Mouse (Mus musculus): ENCODE data around the gene Trio. TPM values are rescaled to one million over a fixed set of nuclear protein-coding genes. Genes with fewer than 3 reads are reported as not detected.

Trio gene
- polyA plus RNA-seq, 1 experiment from 2014 or later = 28.9 TPM

DNA sequence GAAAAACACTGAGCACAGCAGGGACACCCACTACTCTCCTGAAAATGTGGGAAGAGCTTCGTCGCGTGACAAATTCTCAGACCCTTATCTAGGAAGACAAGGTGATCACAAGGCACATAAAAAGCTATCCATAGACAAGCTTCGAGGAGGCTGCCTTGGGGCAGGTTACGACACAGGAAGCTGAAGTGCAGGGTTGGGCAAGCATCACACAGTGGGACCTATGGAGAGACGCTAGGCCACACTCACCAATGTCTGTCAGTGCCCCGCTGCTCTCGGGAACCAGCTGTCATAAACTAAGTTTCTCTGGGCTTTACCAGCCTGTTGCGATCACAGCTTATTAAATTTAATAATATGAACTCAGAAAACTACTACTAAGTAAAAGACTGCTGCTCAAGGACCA lies 149.9 kb downstream of the Trio start:
- Histone ChIP-seq H3K4me3 (ENCODE audit: low read depth, low read length) (no peak overlapping the region), H3K36me3 (ENCODE audit: insufficient read depth) (peaks cover 57% of the 10 kb centered on the region), H3K27ac (ENCODE audit: low read depth) (no peak overlapping the region), H3K9me3 (ENCODE audit: low read depth, low read length) (no peaks in the 10 kb centered on the region), H3K4me1 (ENCODE audit: insufficient read depth) (no peaks in the 10 kb centered on the region), H3K4me2 (no peak overlapping the region), H3K9ac (no peak overlapping the region), H3K27me3 (ENCODE audit: insufficient read depth, low read length) (no peaks in the 10 kb centered on the region)
- no peak for ATAC-seq (ENCODE audit: insufficient read depth)
- no peak for DNase-seq
- WGBS = 87% methylated on average over 9 of the region's 9 CpGs
- no peak for TF ChIP-seq CTCF (IDR thresholded peaks at IDR 0.05; ENCODE audit: low read depth)

- H3K4me2 ChIP-seq = no peak overlapping the region
- no peaks in the 10 kb centered on the region for H3K9me3 ChIP-seq (ENCODE audit: low read depth, low read length)
- TF ChIP-seq CTCF (IDR thresholded peaks at IDR 0.05; ENCODE audit: low read depth) = no peak
- H3K27me3 ChIP-seq (ENCODE audit: insufficient read depth, low read length) = no peaks in the 10 kb centered on the region
- H3K36me3 ChIP-seq (ENCODE audit: insufficient read depth) = peaks cover 58% of the 10 kb centered on the region
- no peaks in the 10 kb centered on the region for H3K4me1 ChIP-seq (ENCODE audit: insufficient read depth)
- no peak overlapping the region for H3K4me3 ChIP-seq (ENCODE audit: low read depth, low read length)
- ATAC-seq (ENCODE audit: insufficient read depth) (no peak), DNase-seq (no peak)
- WGBS = 87% methylated on average over 16 of the region's 16 CpGs
- H3K27ac ChIP-seq (ENCODE audit: low read depth) = no peak overlapping the region
- no peak overlapping the region for H3K9ac ChIP-seq
These were observed 151.8 kb downstream of the Trio start for GRCm38 (mm10) chr15:27873747-27874320.

- H3K27ac ChIP-seq (ENCODE audit: low read depth) = no peak overlapping the region
- no peak for TF ChIP-seq CTCF (IDR thresholded peaks at IDR 0.05; ENCODE audit: low read depth)
- H3K36me3 ChIP-seq (ENCODE audit: insufficient read depth) = peaks cover 52% of the 10 kb centered on the region
- H3K4me2 ChIP-seq = no peak overlapping the region
- no peak for DNase-seq
- H3K9me3 ChIP-seq (ENCODE audit: low read depth, low read length) = no peaks in the 10 kb centered on the region
- no peaks in the 10 kb centered on the region for H3K27me3 ChIP-seq (ENCODE audit: insufficient read depth, low read length)
- no peak for ATAC-seq (ENCODE audit: insufficient read depth)
- no peaks in the 10 kb centered on the region for H3K4me1 ChIP-seq (ENCODE audit: insufficient read depth)
- H3K4me3 ChIP-seq (ENCODE audit: low read depth, low read length) = no peak overlapping the region
- H3K9ac ChIP-seq = no peak overlapping the region
- WGBS = 71% methylated on average over 2 of the region's 2 CpGs
These were observed 153.4 kb downstream of the Trio start for GRCm38 (mm10) chr15:27872286-27872685.

GRCm38 (mm10) chr15:27871708-27872107 lies 153.9 kb downstream of the Trio start:
- no peaks in the 10 kb centered on the region for H3K4me1 ChIP-seq (ENCODE audit: insufficient read depth)
- no peak overlapping the region for H3K4me2 ChIP-seq
- WGBS = 85% methylated on average over 10 of the region's 10 CpGs
- DNase-seq (no peak), ATAC-seq (ENCODE audit: insufficient read depth) (no peak)
- no peak overlapping the region for H3K27ac ChIP-seq (ENCODE audit: low read depth)
- H3K27me3 ChIP-seq (ENCODE audit: insufficient read depth, low read length) = no peaks in the 10 kb centered on the region
- no peak for TF ChIP-seq CTCF (IDR thresholded peaks at IDR 0.05; ENCODE audit: low read depth)
- peaks cover 48% of the 10 kb centered on the region for H3K36me3 ChIP-seq (ENCODE audit: insufficient read depth)
- H3K9me3 ChIP-seq (ENCODE audit: low read depth, low read length) = no peaks in the 10 kb centered on the region
- no peak overlapping the region for H3K4me3 ChIP-seq (ENCODE audit: low read depth, low read length)
- H3K9ac ChIP-seq = no peak overlapping the region

- H3K27ac ChIP-seq (ENCODE audit: low read depth) = no peak overlapping the region
- H3K27me3 ChIP-seq (ENCODE audit: insufficient read depth, low read length) = no peaks in the 10 kb centered on the region
- H3K9ac ChIP-seq = no peak overlapping the region
- ATAC-seq (ENCODE audit: insufficient read depth) (no peak), DNase-seq (no peak)
- H3K36me3 ChIP-seq (ENCODE audit: insufficient read depth) = peaks cover 44% of the 10 kb centered on the region
- 69% methylated on average over 13 of the region's 13 CpGs for WGBS
- H3K9me3 ChIP-seq (ENCODE audit: low read depth, low read length) = no peaks in the 10 kb centered on the region
- no peak overlapping the region for H3K4me3 ChIP-seq (ENCODE audit: low read depth, low read length)
- TF ChIP-seq CTCF (IDR thresholded peaks at IDR 0.05; ENCODE audit: low read depth) = no peak
- H3K4me1 ChIP-seq (ENCODE audit: insufficient read depth) = no peaks in the 10 kb centered on the region
- H3K4me2 ChIP-seq = no peak overlapping the region
These were observed 154.4 kb downstream of the Trio start for GRCm38 (mm10) chr15:27871260-27871659.

- DNase-seq (no peak), ATAC-seq (ENCODE audit: insufficient read depth) (no peak)
- no peak overlapping the region for H3K4me2 ChIP-seq
- H3K36me3 ChIP-seq (ENCODE audit: insufficient read depth) = peaks cover 50% of the 10 kb centered on the region
- H3K9me3 ChIP-seq (ENCODE audit: low read depth, low read length) = no peaks in the 10 kb centered on the region
- no peaks in the 10 kb centered on the region for H3K4me1 ChIP-seq (ENCODE audit: insufficient read depth)
- TF ChIP-seq CTCF (IDR thresholded peaks at IDR 0.05; ENCODE audit: low read depth) = no peak
- no peak overlapping the region for H3K9ac ChIP-seq
- H3K4me3 ChIP-seq (ENCODE audit: low read depth, low read length) = no peak overlapping the region
- WGBS = 81% methylated on average over 4 of the region's 4 CpGs
- no peak overlapping the region for H3K27ac ChIP-seq (ENCODE audit: low read depth)
- no peaks in the 10 kb centered on the region for H3K27me3 ChIP-seq (ENCODE audit: insufficient read depth, low read length)
These were observed 156.6 kb downstream of the Trio start for GRCm38 (mm10) chr15:27869001-27869400.

DNA sequence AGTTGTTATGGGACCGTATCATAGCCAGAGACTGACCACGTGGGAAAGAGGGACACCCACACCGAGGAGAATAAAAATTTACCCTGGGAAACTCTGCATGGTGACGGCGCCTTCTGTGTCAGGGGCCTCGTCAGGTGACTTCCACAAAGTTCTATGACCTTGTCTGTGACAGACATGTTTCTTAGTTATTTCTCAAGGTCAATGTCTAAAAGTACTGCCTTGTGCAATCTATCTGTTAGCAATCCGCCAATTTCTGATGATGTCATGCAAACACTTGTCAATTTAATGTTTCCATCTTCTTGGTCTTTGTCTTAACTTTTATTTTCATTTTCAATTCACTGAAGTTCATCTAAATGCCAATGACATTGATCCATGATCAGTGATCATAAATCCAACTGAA lies 157.8 kb downstream of the Trio start:
- no peak overlapping the region for H3K4me3 ChIP-seq (ENCODE audit: low read depth, low read length)
- H3K36me3 ChIP-seq (ENCODE audit: insufficient read depth) = peaks cover 53% of the 10 kb centered on the region
- H3K9ac ChIP-seq = no peak overlapping the region
- no peaks in the 10 kb centered on the region for H3K9me3 ChIP-seq (ENCODE audit: low read depth, low read length)
- 85% methylated on average over 7 of the region's 7 CpGs for WGBS
- no peak for ATAC-seq (ENCODE audit: insufficient read depth)
- no peaks in the 10 kb centered on the region for H3K27me3 ChIP-seq (ENCODE audit: insufficient read depth, low read length)
- H3K27ac ChIP-seq (ENCODE audit: low read depth) = no peak overlapping the region
- DNase-seq = no peak
- H3K4me1 ChIP-seq (ENCODE audit: insufficient read depth) = no peaks in the 10 kb centered on the region
- TF ChIP-seq CTCF (IDR thresholded peaks at IDR 0.05; ENCODE audit: low read depth) = no peak
- no peak overlapping the region for H3K4me2 ChIP-seq

DNA sequence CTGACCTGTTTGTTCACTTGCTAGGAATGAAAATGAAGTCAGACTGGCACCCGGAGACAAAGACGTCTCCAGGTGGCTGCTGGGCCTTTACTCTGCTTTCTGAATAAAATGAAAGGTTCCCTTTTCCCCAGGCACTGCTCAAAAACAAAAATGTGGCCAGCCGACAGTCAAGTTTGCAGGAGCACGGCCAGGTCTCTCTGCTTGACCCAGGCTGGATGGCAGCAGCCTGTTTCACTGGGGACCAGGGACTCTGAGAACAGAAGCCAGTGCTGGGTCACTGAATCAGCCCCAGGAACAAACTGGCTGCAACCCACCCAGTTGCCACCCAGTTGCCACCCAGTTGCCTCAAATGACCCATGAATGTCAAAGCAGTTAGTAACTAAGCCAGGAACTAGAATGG lies 159.2 kb downstream of the Trio start:
- DNase-seq (no peak), ATAC-seq (ENCODE audit: insufficient read depth) (no peak)
- H3K27me3 ChIP-seq (ENCODE audit: insufficient read depth, low read length) = no peaks in the 10 kb centered on the region
- H3K9ac ChIP-seq = no peak overlapping the region
- 71% methylated on average over 4 of the region's 4 CpGs for WGBS
- TF ChIP-seq CTCF (IDR thresholded peaks at IDR 0.05; ENCODE audit: low read depth) = no peak
- no peaks in the 10 kb centered on the region for H3K9me3 ChIP-seq (ENCODE audit: low read depth, low read length)
- H3K27ac ChIP-seq (ENCODE audit: low read depth) = no peak overlapping the region; the same call in 1 of the 2 replicates
- H3K4me3 ChIP-seq (ENCODE audit: low read depth, low read length) = no peak overlapping the region
- no peak overlapping the region for H3K4me2 ChIP-seq
- H3K4me1 ChIP-seq (ENCODE audit: insufficient read depth) = no peaks in the 10 kb centered on the region
- H3K36me3 ChIP-seq (ENCODE audit: insufficient read depth) = peaks cover 52% of the 10 kb centered on the region
